Mouse (Mus musculus) liver, embryonic 14.5 days (tissue): ENCODE data around the gene Glt8d2.
A peak's percentile ranks its signal among the peaks of the same experiment; 100 is the strongest.

Experiments used
- CTCF ChIP-seq: IDR thresholded peaks from 2 replicates; pipeline ENCODE4 v1.5.1; 2016; ENCODE audit warnings: antibody characterized with exemption, low read depth, control low read depth
- EP300 ChIP-seq: IDR thresholded peaks from 2 replicates; pipeline ENCODE4 v1.6.1; 2016; ENCODE audit warnings: antibody characterized with exemption, low read depth

DNA sequence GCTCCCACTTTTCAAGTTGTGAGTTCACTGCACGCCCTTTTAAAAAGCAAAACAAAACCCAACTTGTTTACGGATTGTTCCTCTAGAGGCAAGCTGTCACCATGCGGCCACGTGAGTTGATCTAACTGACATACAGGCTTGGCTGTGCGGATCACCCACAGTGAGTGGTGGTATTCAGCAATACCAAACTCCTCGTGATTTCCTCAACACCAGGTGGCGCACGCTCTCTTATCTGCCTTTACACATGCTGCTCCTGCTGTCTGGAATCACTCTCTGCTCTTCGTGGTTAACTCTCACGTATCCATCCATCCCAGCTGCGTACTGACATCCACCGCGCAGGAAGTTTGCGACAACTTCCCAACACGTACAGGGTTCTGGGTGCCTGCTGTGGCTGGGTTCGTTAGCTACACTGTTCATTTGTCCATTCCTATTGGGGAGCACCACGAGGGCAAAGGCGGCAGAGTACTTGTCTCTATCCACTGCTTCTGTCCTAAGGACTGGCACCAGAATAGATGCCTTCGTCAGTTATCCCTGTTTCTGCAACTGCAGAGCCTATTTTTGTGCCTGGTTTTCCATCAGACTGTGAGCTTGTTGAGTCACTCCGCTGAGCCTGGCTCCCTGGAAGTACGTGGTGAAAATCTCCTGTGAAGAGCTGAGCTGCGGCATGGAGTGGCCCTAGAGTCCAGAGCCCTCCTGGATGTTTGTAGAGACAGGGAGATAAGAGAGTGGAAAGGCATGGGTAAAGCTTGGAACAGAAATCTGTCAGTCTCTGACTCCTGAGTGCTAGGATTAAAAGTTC is 23.8 kb downstream of the Glt8d2 start:
- TF ChIP-seq CTCF (peak; percentile 91), EP300 (peak; percentile 31; the same call in 1 of the 2 replicates)
